Mouse (Mus musculus): Measurements from ENCODE around the gene Smg6. TPM values are rescaled to one million over a fixed set of nuclear protein-coding genes. Genes with fewer than 3 reads are reported as not detected.

The Smg6 gene
- 18.3 and 20.0 TPM in 2 replicates for polyA plus RNA-seq (2015; fragmentation: Nextera tagmentation; extraction: Ambion mirVana)

GRCm38 (mm10) chr11:74925577-74926387 lies at the start of gene Smg6, which contains the start of gene Srr:
Gene Smg6 (plus strand): TSS chr11:74925823.
Gene Srr (minus strand): TSS chr11:74925948.
- Histone ChIP-seq H3K9ac (peak within 1 kb of the TSS; percentile 92), H3K36me3 (ENCODE audit: poor library complexity, severe bottlenecking) (peaks cover 16% of the 10 kb centered on the region), H3K4me3 (peak within 1 kb of the TSS; percentile 95), H3K4me2 (peak within 1 kb of the TSS; percentile 72), H3K4me1 (peaks cover 23% of the 10 kb centered on the region), H3K9me3 (replicated peaks) (no peaks in the 10 kb centered on the region), H3K27ac (peak within 1 kb of the TSS; percentile 98), H3K27me3 (no peaks in the 10 kb centered on the region)
- peak; percentile 96 for ATAC-seq
- WGBS: under 1% methylated on average over 66 of the region's 88 CpGs

GRCm38 (mm10) chr11:74876801-74877200 lies 48.8 kb upstream of the Smg6 start:
- Histone ChIP-seq H3K4me2 (peak overlapping the region; percentile 54), H3K36me3 (ENCODE audit: poor library complexity, severe bottlenecking) (no peaks in the 10 kb centered on the region), H3K27me3 (no peaks in the 10 kb centered on the region), H3K27ac (peak overlapping the region; percentile 85), H3K4me1 (peaks cover 31% of the 10 kb centered on the region), H3K9me3 (replicated peaks) (no peaks in the 10 kb centered on the region), H3K9ac (peak overlapping the region; percentile 18), H3K4me3 (peak overlapping the region; percentile 14)
- 2% methylated on average over 9 of the region's 9 CpGs for WGBS
- ATAC-seq: peak; percentile 97

- WGBS: 92% methylated on average over 9 of the region's 9 CpGs
- peaks cover 29% of the 10 kb centered on the region for H3K4me1 ChIP-seq
- no peak overlapping the region for H3K9ac ChIP-seq
- H3K4me2 ChIP-seq: no peak overlapping the region
- no peaks in the 10 kb centered on the region for H3K9me3 ChIP-seq (replicated peaks)
- H3K36me3 ChIP-seq (ENCODE audit: poor library complexity, severe bottlenecking): peaks cover 12% of the 10 kb centered on the region; the same call in 1 of the 2 replicates
- no peak overlapping the region for H3K4me3 ChIP-seq
- H3K27me3 ChIP-seq: no peaks in the 10 kb centered on the region
- no peak overlapping the region for H3K27ac ChIP-seq
- ATAC-seq: no peak
These were observed 44.6 kb upstream of the Smg6 start for GRCm38 (mm10) chr11:74880999-74881398.

- H3K36me3 ChIP-seq (ENCODE audit: poor library complexity, severe bottlenecking): peaks cover 12% of the 10 kb centered on the region; the same call in 1 of the 2 replicates
- 0 out of 2 replicates have a peak overlapping the region, but pooled peaks have one; percentile 14 for H3K27ac ChIP-seq
- no peak overlapping the region for H3K9ac ChIP-seq
- no peak overlapping the region for H3K4me3 ChIP-seq
- peaks cover 19% of the 10 kb centered on the region for H3K4me1 ChIP-seq
- no peaks in the 10 kb centered on the region for H3K27me3 ChIP-seq
- 58% methylated on average over 14 of the region's 14 CpGs for WGBS
- no peaks in the 10 kb centered on the region for H3K9me3 ChIP-seq (replicated peaks)
- H3K4me2 ChIP-seq: no peak overlapping the region
- ATAC-seq: no peak
These were observed 43.6 kb upstream of the Smg6 start for GRCm38 (mm10) chr11:74881979-74882378.

GRCm38 (mm10) chr11:74883098-74883497 lies 42.5 kb upstream of the Smg6 start:
- H3K36me3 ChIP-seq (ENCODE audit: poor library complexity, severe bottlenecking): peaks cover 12% of the 10 kb centered on the region; the same call in 1 of the 2 replicates
- no peak overlapping the region for H3K9ac ChIP-seq
- H3K4me1 ChIP-seq: peaks cover 10% of the 10 kb centered on the region; the same call in 1 of the 2 replicates
- no peak overlapping the region for H3K4me2 ChIP-seq
- no peak overlapping the region for H3K27ac ChIP-seq
- H3K4me3 ChIP-seq: no peak overlapping the region
- no peaks in the 10 kb centered on the region for H3K27me3 ChIP-seq
- ATAC-seq: no peak
- H3K9me3 ChIP-seq (replicated peaks): no peaks in the 10 kb centered on the region
- 93% methylated on average over 10 of the region's 10 CpGs for WGBS

GRCm38 (mm10) chr11:74894619-74895018 lies 31.0 kb upstream of the Smg6 start:
- Histone ChIP-seq H3K27me3 (no peaks in the 10 kb centered on the region), H3K27ac (no peak overlapping the region), H3K4me3 (no peak overlapping the region), H3K36me3 (ENCODE audit: poor library complexity, severe bottlenecking) (0 out of 2 replicates have a peak, but pooled peaks cover under 1% of the 10 kb centered on the region), H3K9me3 (replicated peaks) (no peaks in the 10 kb centered on the region), H3K4me1 (peaks cover 21% of the 10 kb centered on the region), H3K9ac (no peak overlapping the region), H3K4me2 (no peak overlapping the region)
- 88% methylated on average over 4 of the region's 4 CpGs for WGBS
- no peak for ATAC-seq

- 2% methylated on average over 23 of the region's 55 CpGs for WGBS
These were observed 29.4 kb upstream of the Smg6 start for GRCm38 (mm10) chr11:74895980-74896900.

GRCm38 (mm10) chr11:74896901-74897677 lies 28.5 kb upstream of the Smg6 start, which contains the start of gene Sgsm2:
Gene Sgsm2 (minus strand): TSS chr11:74897060.
- no peaks in the 10 kb centered on the region for H3K9me3 ChIP-seq (replicated peaks)
- H3K27me3 ChIP-seq: no peaks in the 10 kb centered on the region
- H3K36me3 ChIP-seq (ENCODE audit: poor library complexity, severe bottlenecking): peaks cover 25% of the 10 kb centered on the region
- ATAC-seq: peak; percentile 75
- H3K27ac ChIP-seq: peak within 1 kb of the TSS; percentile 82
- peaks cover 21% of the 10 kb centered on the region for H3K4me1 ChIP-seq
- whole genome bisulfite sequencing: under 1% methylated on average over 46 of the region's 74 CpGs
- H3K4me2 ChIP-seq: peak within 1 kb of the TSS; percentile 83
- H3K9ac ChIP-seq: peak within 1 kb of the TSS; percentile 77
- H3K4me3 ChIP-seq: peak within 1 kb of the TSS; percentile 88

More at GRCm38 (mm10) chr11:74895980-74896900, 29.4 kb upstream of the Smg6 start:
- no peaks in the 10 kb centered on the region for H3K27me3 ChIP-seq
- ATAC-seq: peak; percentile 58
- H3K27ac ChIP-seq: peak overlapping the region; percentile 82
- peak overlapping the region; percentile 83 for H3K4me2 ChIP-seq
- peak overlapping the region; percentile 88 for H3K4me3 ChIP-seq
- H3K9me3 ChIP-seq (replicated peaks): no peaks in the 10 kb centered on the region
- peaks cover 21% of the 10 kb centered on the region for H3K4me1 ChIP-seq
- peak overlapping the region; percentile 77 for H3K9ac ChIP-seq
- H3K36me3 ChIP-seq (ENCODE audit: poor library complexity, severe bottlenecking): peaks cover 17% of the 10 kb centered on the region

GRCm38 (mm10) chr11:74897678-74898516 lies 27.7 kb upstream of the Smg6 start, which contains the start of gene Tsr1:
Gene Tsr1 (plus strand): TSS chr11:74898071.
- Histone ChIP-seq H3K4me3 (peak within 1 kb of the TSS; percentile 88), H3K9me3 (replicated peaks) (no peaks in the 10 kb centered on the region), H3K27me3 (no peaks in the 10 kb centered on the region), H3K27ac (peak within 1 kb of the TSS; percentile 82), H3K36me3 (ENCODE audit: poor library complexity, severe bottlenecking) (peaks cover 33% of the 10 kb centered on the region), H3K4me2 (peak within 1 kb of the TSS; percentile 83), H3K9ac (peak within 1 kb of the TSS; percentile 77), H3K4me1 (peaks cover 21% of the 10 kb centered on the region)
- WGBS: under 1% methylated on average over 54 of the region's 54 CpGs
- peak; percentile 88 for ATAC-seq

GRCm38 (mm10) chr11:74898517-74898827 lies 27.2 kb upstream of the Smg6 start:
- Histone ChIP-seq H3K4me2 (peak overlapping the region; percentile 83), H3K27me3 (no peaks in the 10 kb centered on the region), H3K4me1 (peaks cover 21% of the 10 kb centered on the region), H3K9me3 (replicated peaks) (no peaks in the 10 kb centered on the region), H3K36me3 (ENCODE audit: poor library complexity, severe bottlenecking) (peaks cover 38% of the 10 kb centered on the region), H3K9ac (peak overlapping the region; percentile 77), H3K4me3 (peak overlapping the region; percentile 88), H3K27ac (peak overlapping the region; percentile 82)
- under 1% methylated on average over 7 of the region's 7 CpGs for WGBS
- no peak for ATAC-seq

Measured in forebrain, embryonic 13.5 days (tissue).